Mouse (Mus musculus) heart, postnatal 0 days (tissue): ENCODE results near the gene Krt1.

ENCODE experiments used
- CTCF ChIP-seq: IDR thresholded peaks from 2 replicates; pipeline ENCODE4 v1.5.1; 2016; ENCODE audit warnings: antibody characterized with exemption, control low read depth, low read depth
- EP300 ChIP-seq: IDR thresholded peaks from 2 replicates; pipeline ENCODE4 v1.6.1; 2016; ENCODE audit warnings: antibody characterized with exemption, low read depth

DNA sequence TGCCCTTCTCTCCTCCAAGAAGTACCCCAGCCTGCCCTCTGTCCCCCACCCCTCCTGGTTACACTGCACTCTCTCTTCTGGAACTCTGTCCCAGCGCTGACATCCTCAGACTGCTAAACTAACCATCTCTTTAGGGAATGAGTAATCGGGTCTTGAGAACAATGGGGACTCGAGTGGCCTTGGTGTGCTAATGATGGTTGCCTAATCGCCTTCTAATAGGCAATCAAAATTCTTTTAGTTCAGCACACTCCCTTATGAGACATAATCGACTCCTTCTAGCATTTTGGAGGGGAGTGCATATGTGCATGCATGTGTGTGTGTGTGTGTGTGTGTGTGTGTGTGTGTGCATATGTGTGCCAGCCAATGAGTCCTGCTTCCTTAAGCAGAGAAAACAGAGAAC lies 2.0 kb upstream of the Krt1 start:
- TF ChIP-seq CTCF (no peak), EP300 (no peak)
